Mouse (Mus musculus) adrenal gland, adult (tissue): ENCODE data around the gene Dusp22.

Source experiments
- DNase-seq, 2 experiments: peaks; one replicate each; pipeline ENCODE4 v3.0.0; 2022 to 2023; ENCODE audit warnings: low spot score in 1 of 2; ENCODE audit not compliant: inconsistent age in 2 of 2

Gene Dusp22

GRCm38 (mm10) chr13:30659613-30660505 is at the start of gene Dusp22:
Dusp22 (plus strand) TSS chr13:30659999.
- peak; percentile 96 to 97 for DNase-seq

- no peak for DNase-seq
Observed at GRCm38 (mm10) chr13:30612079-30612794, 47.6 kb upstream of the Dusp22 start.

- DNase-seq: no peak
Observed at GRCm38 (mm10) chr13:30619684-30620083, 40.1 kb upstream of the Dusp22 start.

- DNase-seq: no peak
Observed at GRCm38 (mm10) chr13:30628195-30629048, 31.4 kb upstream of the Dusp22 start.

GRCm38 (mm10) chr13:30629794-30630410 is 29.9 kb upstream of the Dusp22 start:
- no peak for DNase-seq

GRCm38 (mm10) chr13:30632998-30633397 is 26.8 kb upstream of the Dusp22 start:
- DNase-seq: no peak

GRCm38 (mm10) chr13:30636453-30636852 is 23.3 kb upstream of the Dusp22 start:
- DNase-seq: no peak

- no peak for DNase-seq
Observed at GRCm38 (mm10) chr13:30638378-30639115, 21.3 kb upstream of the Dusp22 start.

- DNase-seq: peak; percentile 75 to 82
Observed at GRCm38 (mm10) chr13:30642053-30642452, 17.7 kb upstream of the Dusp22 start.

GRCm38 (mm10) chr13:30648461-30648860 is 11.3 kb upstream of the Dusp22 start:
- DNase-seq: no peak

GRCm38 (mm10) chr13:30649197-30649596 is 10.6 kb upstream of the Dusp22 start:
- no peak for DNase-seq

- no peak for DNase-seq
Observed at GRCm38 (mm10) chr13:30650684-30651083, 9.1 kb upstream of the Dusp22 start.

GRCm38 (mm10) chr13:30653051-30653450 is 6.7 kb upstream of the Dusp22 start:
- no peak for DNase-seq

GRCm38 (mm10) chr13:30654463-30654862 is 5.3 kb upstream of the Dusp22 start:
- DNase-seq: no peak

- DNase-seq: no peak
Observed at GRCm38 (mm10) chr13:30656909-30657308, 2.9 kb upstream of the Dusp22 start.

GRCm38 (mm10) chr13:30657779-30658178 is 2.0 kb upstream of the Dusp22 start:
- no peak for DNase-seq

GRCm38 (mm10) chr13:30658201-30658996 is 1.4 kb upstream of the Dusp22 start:
- DNase-seq: no peak

GRCm38 (mm10) chr13:30665261-30665660 is 5.5 kb downstream of the Dusp22 start:
- peak; percentile 36 to 77 for DNase-seq

GRCm38 (mm10) chr13:30666537-30666936 is 6.7 kb downstream of the Dusp22 start:
- no peak for DNase-seq
